Mouse (Mus musculus): ENCODE measurements around the gene Ccdc103. TPM values are rescaled to one million over a fixed set of nuclear protein-coding genes. Genes with fewer than 3 reads are reported as not detected.
A peak's percentile ranks its signal among the peaks of the same experiment; 100 is the strongest.

The Ccdc103 gene
- total and polyA plus RNA-seq, 3 experiments, result 0.20 TPM; not detected in 2

DNA sequence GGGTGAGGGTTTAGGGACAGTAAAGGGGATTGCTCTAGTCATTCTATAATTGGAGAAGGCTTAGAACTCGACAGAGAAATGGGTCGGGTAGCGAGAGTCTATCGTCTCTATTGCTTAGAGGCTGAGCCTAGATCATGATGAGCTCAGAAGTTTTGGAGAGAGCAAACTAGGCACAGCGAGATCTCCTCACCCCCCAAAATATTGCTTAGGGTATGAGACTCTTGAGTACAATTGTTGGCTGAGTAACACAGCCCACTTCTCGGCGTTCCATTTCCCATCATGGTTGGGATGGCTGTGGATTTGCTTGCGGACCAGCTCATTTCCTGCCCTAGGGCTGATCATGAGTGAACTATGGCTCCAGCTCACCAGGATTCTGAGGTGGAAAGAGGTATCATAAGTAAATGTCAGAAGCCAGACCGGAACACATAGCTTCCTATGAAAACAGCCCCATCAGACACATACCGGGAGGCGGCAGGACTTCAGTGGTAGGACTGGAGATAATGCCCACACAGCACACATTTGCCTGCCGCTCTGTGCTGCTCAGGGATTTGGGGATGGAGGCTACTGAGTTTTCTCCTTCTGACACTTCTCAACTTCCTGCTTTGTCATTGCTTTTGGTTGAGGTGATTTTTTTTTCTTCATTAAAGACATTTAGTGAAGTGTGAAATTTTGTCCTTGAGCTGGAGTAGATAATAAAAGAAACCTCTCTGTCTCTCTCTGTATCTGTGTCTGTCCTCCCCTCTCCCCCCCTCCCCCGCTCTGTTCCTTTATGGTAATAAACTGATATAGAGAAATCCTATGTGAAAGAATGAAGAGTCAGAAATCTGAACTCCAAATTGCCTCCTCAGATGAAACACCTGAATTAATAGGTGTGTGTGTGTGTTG is 552 bp downstream of the Ccdc103 start:
- TF ChIP-seq POLR2A (IDR thresholded peaks at IDR 0.05; ENCODE audit: insufficient read depth, low read depth, low read length), result no peak
- TF ChIP-seq EP300 (IDR thresholded peaks at IDR 0.05; ENCODE audit: insufficient read depth, low read depth, low read length), result no peak
- no peak for TF ChIP-seq CTCF (IDR thresholded peaks at IDR 0.05)
- Histone ChIP-seq H3K27ac (peak overlapping the region; percentile 100), H3K9ac (ENCODE audit: low read depth, low read length) (peak overlapping the region; percentile 23; the same call in 1 of the 2 replicates), H3K36me3 (ENCODE audit: control insufficient read depth, insufficient read depth, low read length) (no peaks in the 10 kb centered on the region), H3K4me1 (ENCODE audit: control insufficient read depth, insufficient read depth, low read length) (peaks cover 4% of the 10 kb centered on the region), H3K79me2 (replicated peaks; ENCODE audit: control insufficient read depth, insufficient read depth, low read length) (no peaks in the 10 kb centered on the region), H3K27me3 (ENCODE audit: control insufficient read depth, insufficient read depth, low read length) (no peaks in the 10 kb centered on the region), H3K4me3 (peak overlapping the region; percentile 62)
- intact Hi-C loops (cut with DNase I), result no loop called here
- 9% methylated on average over 13 of the region's 13 CpGs for WGBS
- no peak for DNase-seq

DNA sequence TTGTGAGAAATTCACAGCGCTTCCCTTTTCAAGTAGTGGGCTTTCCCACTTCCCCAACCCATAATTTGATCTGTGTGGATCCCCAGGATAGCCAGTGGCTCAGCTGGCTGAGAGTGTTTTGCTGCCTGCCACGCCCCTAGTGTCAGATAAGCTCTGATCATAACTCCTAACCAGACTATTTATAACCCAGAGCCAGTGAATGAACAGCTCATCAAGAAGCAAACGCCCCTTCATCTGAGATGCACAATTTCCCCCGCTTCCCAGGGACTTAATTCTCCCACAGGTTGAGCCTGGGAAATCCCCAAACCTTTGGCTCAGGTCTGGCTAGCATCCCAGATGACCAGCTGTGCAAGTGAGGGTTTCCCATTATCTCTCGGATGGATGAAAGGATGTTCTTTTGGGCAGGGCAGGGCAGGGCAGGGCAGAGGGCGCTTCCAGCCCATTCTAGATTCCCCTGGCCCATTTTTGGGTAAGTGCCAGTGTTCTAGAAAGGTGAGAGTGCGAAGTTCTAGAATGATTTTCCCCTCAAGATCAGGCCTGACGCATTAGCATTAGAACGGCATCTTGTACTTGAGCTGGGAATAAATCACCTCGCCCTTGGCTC is 3.7 kb downstream of the Ccdc103 start, which contains the start of gene Fam187a:
Gene Fam187a, plus strand, starts transcription at position 554 of the 604 bp plus-strand sequence.
- DNase-seq, result no peak
- Histone ChIP-seq H3K79me2 (replicated peaks; ENCODE audit: control insufficient read depth, insufficient read depth, low read length) (no peaks in the 10 kb centered on the region), H3K4me1 (ENCODE audit: control insufficient read depth, insufficient read depth, low read length) (peaks cover 4% of the 10 kb centered on the region), H3K9ac (ENCODE audit: low read depth, low read length) (no peak within 1 kb of the TSS), H3K27ac (no peak within 1 kb of the TSS), H3K4me3 (no peak within 1 kb of the TSS), H3K27me3 (ENCODE audit: control insufficient read depth, insufficient read depth, low read length) (no peaks in the 10 kb centered on the region), H3K36me3 (ENCODE audit: control insufficient read depth, insufficient read depth, low read length) (no peaks in the 10 kb centered on the region)
- TF ChIP-seq CTCF (IDR thresholded peaks at IDR 0.05) (no peak), EP300 (IDR thresholded peaks at IDR 0.05; ENCODE audit: insufficient read depth, low read depth, low read length) (no peak), POLR2A (IDR thresholded peaks at IDR 0.05; ENCODE audit: insufficient read depth, low read depth, low read length) (no peak)
- WGBS, result 39% methylated on average over 10 of the region's 10 CpGs
- intact Hi-C loops (cut with DNase I), result no loop called here

- no peak for DNase-seq
- 77% methylated on average over 5 of the region's 5 CpGs for WGBS
These were observed 6.4 kb downstream of the Ccdc103 start for GRCm38 (mm10) chr11:102887433-102887832.

DNA sequence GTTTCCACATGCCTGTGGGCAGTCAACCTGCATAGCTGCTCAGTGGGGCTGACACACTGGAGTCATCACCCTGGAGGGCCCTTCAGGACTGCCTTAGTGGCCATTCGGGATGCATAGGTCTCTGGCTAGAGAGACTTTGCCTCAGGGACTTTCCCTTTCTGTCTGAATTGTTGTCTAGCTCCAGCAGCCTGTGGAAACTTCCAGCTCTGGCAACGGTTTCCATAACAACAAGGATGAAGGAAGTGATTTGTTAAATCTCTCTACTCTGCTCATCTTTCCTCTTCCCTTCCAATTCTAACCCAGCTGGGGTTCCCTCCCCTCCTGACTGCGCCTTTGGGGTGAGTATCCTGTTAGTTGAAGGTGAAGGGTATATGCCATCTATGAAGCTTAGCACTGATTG is 7.1 kb downstream of the Ccdc103 start:
- TF ChIP-seq EP300 (IDR thresholded peaks at IDR 0.05; ENCODE audit: insufficient read depth, low read depth, low read length), result no peak
- no peak for TF ChIP-seq POLR2A (IDR thresholded peaks at IDR 0.05; ENCODE audit: insufficient read depth, low read depth, low read length)
- TF ChIP-seq CTCF (IDR thresholded peaks at IDR 0.05), result no peak
- no peak overlapping the region for H3K4me3 ChIP-seq
- no peak for DNase-seq
- H3K27me3 ChIP-seq (ENCODE audit: control insufficient read depth, insufficient read depth, low read length), result no peaks in the 10 kb centered on the region
- H3K36me3 ChIP-seq (ENCODE audit: control insufficient read depth, insufficient read depth, low read length), result no peaks in the 10 kb centered on the region
- no peak overlapping the region for H3K9ac ChIP-seq (ENCODE audit: low read depth, low read length)
- intact Hi-C loops (cut with DNase I), result no loop called here
- 41% methylated on average over 3 of the region's 3 CpGs for WGBS
- no peaks in the 10 kb centered on the region for H3K4me1 ChIP-seq (ENCODE audit: control insufficient read depth, insufficient read depth, low read length)
- H3K79me2 ChIP-seq (replicated peaks; ENCODE audit: control insufficient read depth, insufficient read depth, low read length), result no peaks in the 10 kb centered on the region
- H3K27ac ChIP-seq, result no peak overlapping the region

More at GRCm38 (mm10) chr11:102887433-102887832, 6.4 kb downstream of the Ccdc103 start:
- no peak overlapping the region for H3K4me3 ChIP-seq
- no peak overlapping the region for H3K27ac ChIP-seq
- no peaks in the 10 kb centered on the region for H3K4me1 ChIP-seq (ENCODE audit: control insufficient read depth, insufficient read depth, low read length)
- H3K36me3 ChIP-seq (ENCODE audit: control insufficient read depth, insufficient read depth, low read length), result no peaks in the 10 kb centered on the region
- H3K27me3 ChIP-seq (ENCODE audit: control insufficient read depth, insufficient read depth, low read length), result no peaks in the 10 kb centered on the region
- intact Hi-C loops (cut with DNase I), result no loop called here
- TF ChIP-seq CTCF (IDR thresholded peaks at IDR 0.05) (no peak), EP300 (IDR thresholded peaks at IDR 0.05; ENCODE audit: insufficient read depth, low read depth, low read length) (no peak), POLR2A (IDR thresholded peaks at IDR 0.05; ENCODE audit: insufficient read depth, low read depth, low read length) (no peak)
- no peaks in the 10 kb centered on the region for H3K79me2 ChIP-seq (replicated peaks; ENCODE audit: control insufficient read depth, insufficient read depth, low read length)
- H3K9ac ChIP-seq (ENCODE audit: low read depth, low read length), result no peak overlapping the region

DNA sequence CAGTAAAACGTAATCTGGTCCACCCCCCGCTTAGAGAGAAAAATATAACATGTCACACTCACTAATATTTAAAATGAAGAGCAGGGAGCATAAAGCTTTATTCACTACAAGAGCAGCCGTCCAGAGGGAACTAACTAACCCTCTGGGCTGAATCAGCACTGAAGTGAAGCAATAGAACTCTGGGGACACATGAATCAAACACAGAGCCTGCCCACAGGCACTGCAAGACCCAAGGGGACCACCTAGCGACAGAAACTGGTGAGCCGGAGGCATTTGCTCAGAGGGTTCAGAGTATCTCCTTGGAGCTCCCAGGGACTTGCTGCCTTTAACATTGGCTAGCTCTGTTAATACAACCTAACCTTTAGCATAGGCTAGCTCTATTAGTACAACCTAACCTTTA is 9.1 kb downstream of the Ccdc103 start:
- no peak for DNase-seq
- H3K27me3 ChIP-seq (ENCODE audit: control insufficient read depth, insufficient read depth, low read length), result no peaks in the 10 kb centered on the region
- H3K36me3 ChIP-seq (ENCODE audit: control insufficient read depth, insufficient read depth, low read length), result no peaks in the 10 kb centered on the region
- no peaks in the 10 kb centered on the region for H3K79me2 ChIP-seq (replicated peaks; ENCODE audit: control insufficient read depth, insufficient read depth, low read length)
- no peak overlapping the region for H3K4me3 ChIP-seq
- no peaks in the 10 kb centered on the region for H3K4me1 ChIP-seq (ENCODE audit: control insufficient read depth, insufficient read depth, low read length)
- TF ChIP-seq POLR2A (IDR thresholded peaks at IDR 0.05; ENCODE audit: insufficient read depth, low read depth, low read length) (no peak), CTCF (IDR thresholded peaks at IDR 0.05) (no peak), EP300 (IDR thresholded peaks at IDR 0.05; ENCODE audit: insufficient read depth, low read depth, low read length) (no peak)
- H3K27ac ChIP-seq, result no peak overlapping the region
- no peak overlapping the region for H3K9ac ChIP-seq (ENCODE audit: low read depth, low read length)
- WGBS, result 80% methylated on average over 5 of the region's 5 CpGs
- intact Hi-C loops (cut with DNase I), result no loop called here

Measured in heart, adult 2 months (tissue).